Mouse (Mus musculus): ENCODE results near the gene Rpl18.

Rpl18 gene

DNA sequence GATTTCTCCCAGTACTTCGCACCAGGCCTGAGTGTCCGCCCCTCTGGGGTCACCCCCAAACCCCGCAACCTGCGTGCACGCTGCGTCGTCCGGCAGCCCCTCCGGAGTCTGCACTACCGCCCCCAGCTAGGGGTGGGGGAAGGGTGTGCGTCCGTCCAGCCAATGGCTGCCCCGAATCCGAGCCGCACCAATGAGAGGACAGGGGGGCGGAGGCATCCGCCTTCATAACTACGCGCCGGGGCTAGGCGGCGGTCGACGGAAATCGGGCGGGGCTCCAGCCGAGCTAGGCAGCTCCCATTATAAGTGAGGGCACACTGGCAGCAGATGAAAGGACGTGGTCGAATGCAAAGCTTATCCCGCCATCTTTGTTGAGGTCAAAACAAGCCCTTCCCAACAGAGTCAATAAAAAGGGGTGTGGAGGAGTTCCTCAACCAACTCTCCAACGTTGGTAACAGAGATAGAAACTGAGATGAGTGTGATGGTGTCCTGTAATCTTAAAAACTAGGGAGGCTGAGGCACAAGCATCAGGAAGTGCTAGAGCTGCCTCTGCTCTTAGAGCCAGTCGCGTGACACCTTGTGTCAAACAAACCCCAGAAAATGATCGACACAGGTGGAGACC lies at the start of gene Rpl18:
Rpl18 (plus strand) TSS at position 368 of the 619 bp plus-strand sequence.
- in situ Hi-C loops (cut with MseI, MboI), result no loop called here

DNA sequence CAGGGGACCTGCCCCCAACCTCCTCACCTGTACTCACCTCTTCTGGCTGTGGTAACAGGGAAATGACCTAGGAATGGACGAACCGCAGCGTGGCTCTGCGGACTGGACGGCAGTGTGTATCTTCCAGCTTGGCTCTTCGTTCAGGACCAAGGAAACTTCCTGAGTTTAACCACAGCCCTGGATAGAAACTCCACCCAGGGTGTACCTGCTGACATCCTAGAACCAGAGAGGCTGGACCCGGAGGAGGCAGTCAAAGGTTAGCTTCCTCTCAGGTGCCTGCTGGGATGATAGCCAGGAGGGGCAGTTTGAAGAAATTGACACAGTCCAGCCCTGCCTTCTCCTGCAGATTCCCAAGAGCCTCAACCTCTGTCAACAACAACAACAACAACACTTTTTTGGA lies 49.1 kb upstream of the Rpl18 start, which contains the start of gene Fut2:
Fut2 (minus strand) TSS at position 234 of the 400 bp plus-strand sequence.
- in situ Hi-C loops (cut with MseI, MboI), result loop anchor here in 1 of 2 experiments (5.0 kb wide), 1 partner anchor 64 kb away; no protein-coding TSS in a partner anchor

DNA sequence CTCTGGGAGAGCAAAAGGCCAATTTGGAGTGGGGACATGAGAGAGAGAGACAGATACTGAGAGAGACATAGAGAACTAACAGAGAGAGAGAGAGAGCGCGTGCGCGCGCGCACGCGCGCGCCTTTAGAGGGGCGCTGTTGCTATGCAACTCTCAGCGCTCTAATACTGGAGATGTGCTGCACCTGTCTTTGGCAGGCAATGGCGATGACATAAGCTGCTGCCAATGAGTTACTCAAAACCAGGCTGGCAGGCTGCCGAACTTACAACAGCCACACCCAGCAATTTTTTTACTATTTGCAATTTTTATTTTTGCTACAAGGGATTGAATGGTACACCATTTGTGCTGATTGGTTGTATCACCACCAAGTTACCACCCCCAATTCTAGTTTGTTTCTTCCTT lies 47.5 kb upstream of the Rpl18 start:
- in situ Hi-C loops (cut with MseI, MboI), result loop anchor here in 1 of 2 experiments (5.0 kb wide), 1 partner anchor 65 kb away; no protein-coding TSS in a partner anchor

DNA sequence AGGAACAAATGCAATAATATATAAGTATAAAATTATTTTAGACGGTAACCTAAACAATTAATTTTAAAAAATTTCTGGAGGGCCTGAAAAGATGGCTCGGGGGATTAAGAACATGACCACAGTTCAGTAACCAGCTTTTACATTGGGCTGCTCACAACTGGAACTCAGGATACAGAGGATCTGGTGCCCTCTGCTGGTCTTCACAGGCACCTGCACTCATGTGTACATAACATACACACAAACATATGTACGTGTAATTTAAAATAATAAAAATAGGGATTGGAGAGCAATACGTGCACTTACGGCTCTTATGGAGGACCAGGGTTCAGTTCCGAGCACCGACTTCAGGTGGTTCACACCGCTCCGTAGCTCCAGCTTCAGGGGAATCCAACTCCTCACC lies 46.3 kb upstream of the Rpl18 start:
- in situ Hi-C loops (cut with MseI, MboI), result loop anchor here in 1 of 2 experiments (5.0 kb wide), 1 partner anchor 67 kb away; no protein-coding TSS in a partner anchor

DNA sequence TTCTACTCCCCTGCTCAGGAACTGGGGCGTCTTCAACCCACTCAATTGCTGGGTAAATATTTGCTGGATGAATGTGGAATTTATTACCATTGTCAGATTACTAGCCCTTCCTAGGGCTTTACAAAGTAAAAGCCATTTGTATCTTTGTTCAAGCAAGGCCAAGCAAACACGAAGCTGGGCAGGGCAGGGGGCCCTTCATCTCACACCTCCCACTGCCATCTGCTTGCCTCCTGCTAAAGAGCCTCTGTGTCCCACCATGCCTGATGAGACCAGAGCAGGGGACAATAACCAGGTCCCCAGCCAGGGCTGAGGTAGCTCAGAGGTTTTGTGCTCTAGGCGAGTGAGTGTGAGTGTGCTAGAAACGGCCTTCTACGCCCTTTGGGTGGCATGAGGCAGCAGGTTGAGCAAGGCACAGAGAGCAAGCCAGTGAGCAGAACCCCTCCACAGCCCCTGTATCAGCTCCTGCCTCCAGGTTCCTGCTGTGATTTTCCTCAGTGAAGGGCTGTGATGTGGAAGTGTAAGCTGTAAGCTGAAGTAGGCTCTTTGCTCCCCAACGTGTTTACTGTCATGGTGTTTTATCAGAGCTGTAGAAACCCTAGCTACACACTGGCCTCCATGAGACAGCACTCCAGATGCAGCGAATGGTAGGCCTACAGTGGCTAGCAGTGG lies 37.5 kb upstream of the Rpl18 start:
- in situ Hi-C loops (cut with MseI, MboI), result no loop called here

DNA sequence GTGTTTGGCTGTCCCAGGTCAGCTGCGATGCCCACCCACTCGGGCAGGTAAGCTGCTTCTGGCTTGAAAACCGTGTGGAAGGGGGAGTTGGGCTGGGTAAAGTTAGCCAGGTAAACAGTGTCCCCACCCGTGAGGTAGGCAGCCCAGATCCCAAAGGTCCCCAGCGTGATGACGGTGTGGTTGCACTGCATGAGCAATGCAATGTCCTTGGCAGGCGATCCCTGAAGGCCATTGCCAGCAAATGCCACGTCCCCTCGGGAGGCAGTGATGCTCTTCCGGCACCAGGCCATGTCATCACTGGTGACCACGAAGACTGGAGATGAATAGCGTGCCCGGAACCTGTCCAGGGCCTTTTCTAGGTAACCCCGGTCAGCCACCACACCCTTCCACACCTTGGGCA lies 36.7 kb upstream of the Rpl18 start:
- in situ Hi-C loops (cut with MseI, MboI), result no loop called here

DNA sequence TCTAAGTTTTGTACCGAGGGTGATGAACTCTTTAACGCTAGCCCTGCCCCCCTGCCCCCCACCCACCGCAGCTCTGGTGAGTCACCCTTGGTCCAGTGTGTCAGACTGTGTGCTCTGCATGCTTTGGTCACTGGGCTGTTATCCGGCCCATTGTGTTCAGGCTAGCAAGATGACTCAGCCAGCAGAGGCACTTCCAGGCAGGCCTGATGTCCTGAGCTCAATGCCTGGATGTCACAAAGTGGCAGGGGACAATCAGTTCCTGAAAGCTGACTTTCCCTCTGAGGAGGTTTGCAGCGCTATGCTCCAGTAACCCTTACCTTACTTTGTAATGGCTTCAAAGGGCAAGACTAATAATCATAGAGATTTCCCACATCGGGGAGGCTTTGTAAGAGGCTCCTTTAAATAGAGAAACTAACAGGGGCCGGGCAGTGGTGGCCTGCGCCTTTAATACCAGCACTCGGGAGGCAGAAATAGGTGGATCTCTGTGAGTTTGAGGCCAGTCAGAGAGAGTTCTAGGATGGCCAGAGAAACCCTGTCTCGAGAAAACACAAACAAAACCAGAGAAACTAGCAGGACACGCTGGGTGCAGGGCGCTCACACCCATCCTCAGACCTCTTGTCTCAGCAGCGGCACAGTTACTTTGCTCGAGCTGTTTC lies 35.2 kb upstream of the Rpl18 start:
- in situ Hi-C loops (cut with MseI, MboI), result no loop called here

DNA sequence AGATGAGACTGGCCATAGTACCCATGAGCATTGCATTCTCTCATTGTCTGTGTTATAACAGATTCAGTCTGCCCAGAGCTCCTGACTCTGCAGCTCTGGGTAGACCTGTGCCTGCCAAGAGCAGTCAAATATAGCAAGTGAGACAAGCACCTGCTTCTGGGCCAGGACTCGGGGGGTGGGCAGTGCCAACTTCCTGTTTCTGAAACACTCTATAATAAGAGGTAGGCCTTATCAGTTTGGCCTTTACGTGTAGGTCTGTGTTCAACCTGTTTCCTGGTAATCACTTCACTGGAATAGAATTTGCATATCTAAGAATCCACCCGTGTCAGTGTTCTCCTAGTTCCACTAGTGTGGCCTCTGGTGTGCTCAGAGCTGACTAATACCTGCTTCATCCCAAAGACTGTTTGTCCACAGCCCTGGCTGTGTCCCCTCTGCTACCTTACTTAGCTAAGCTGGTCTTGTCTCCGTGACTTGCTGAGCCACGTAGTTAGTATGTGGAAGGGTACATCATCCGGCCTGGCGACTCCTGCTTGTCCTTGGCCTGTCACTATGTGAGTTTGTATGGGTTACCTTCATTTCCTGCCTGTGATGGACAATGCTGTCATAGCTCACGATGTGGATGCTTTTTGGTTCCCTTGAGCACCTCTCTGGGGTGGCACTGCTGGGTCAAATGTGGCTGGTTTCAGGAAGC lies 34.1 kb upstream of the Rpl18 start:
- in situ Hi-C loops (cut with MseI, MboI), result no loop called here

DNA sequence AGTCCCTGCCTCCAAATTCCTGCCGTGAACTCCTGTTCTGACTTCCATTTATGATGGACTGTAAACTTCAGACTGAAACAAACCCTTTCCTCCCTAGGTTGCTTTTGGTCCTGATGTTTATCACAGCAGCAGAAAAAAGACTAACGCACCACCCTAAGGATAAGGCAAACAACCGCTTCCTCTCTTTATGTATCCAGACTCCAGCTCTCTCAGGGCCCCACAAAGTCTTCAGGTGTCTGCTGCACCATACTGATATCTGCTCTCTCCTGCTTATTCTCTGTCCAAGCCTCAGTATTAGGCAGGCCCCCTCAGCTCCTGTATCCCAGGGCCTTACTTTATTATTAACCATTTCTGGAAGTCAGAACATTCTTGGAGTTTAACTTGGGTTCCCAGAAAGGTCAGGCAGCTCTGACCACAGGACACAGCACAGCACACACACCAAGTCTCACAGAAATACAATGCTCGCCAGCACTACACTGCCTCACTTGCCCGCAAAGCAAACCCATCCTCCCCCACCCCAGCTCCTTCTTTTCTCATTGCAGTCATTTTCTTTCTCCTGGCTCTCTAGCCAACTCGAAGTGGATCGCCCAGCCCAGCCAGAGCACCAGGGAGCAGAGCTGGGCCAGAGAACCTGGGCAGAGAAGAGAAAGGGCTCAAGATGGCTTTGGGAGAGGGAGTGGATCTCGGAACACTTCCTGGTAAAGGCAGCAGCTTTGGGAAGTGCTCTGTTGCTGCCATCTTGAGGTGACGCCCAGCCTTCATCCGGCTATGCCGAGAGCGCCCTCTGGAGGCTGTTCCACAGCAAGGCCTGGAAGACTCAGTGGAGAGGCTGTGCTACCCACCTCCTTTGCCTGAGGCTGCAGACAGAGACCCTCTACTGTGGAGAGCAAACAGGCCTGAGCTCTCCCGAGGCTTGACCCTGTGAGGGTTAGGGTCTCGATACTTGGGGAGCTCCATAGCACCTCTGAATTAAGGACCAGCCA lies 32.8 kb upstream of the Rpl18 start:
- in situ Hi-C loops (cut with MseI, MboI), result no loop called here

DNA sequence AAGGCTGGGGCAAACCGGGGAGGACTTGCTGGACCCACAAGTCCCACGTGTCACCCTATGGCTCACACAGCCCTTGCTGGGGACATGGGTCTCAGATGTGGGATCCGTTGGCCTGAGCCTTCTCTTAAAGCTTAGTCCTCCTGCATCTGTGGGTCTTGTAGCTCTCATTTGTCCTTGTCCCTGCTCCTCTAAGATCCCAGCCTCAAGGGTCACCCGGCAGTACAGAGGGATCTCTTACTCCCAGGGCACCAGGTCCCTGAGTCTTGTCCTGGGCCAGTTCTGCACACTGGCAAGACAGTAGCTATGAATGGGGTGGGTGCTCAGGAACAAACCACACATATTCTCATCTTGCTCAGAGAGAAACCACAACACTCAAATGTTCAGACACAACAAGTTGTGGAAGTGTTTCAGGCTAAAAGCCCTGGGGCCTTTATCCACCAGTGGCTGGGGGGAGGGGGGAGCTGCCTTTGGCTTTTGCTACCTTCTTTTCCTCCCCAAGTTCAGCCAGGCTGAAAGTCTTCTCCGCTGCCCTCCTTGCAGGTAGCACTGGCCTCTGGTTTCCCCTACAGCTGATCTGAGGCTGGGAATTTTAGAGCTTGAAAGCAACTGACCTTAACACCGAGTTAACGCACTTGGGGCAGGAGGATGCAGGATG lies 31.7 kb upstream of the Rpl18 start, which contains the start of gene Ntn5:
Ntn5 (plus strand) TSS at position 627 of the 655 bp plus-strand sequence.
- in situ Hi-C loops (cut with MseI, MboI), result no loop called here

DNA sequence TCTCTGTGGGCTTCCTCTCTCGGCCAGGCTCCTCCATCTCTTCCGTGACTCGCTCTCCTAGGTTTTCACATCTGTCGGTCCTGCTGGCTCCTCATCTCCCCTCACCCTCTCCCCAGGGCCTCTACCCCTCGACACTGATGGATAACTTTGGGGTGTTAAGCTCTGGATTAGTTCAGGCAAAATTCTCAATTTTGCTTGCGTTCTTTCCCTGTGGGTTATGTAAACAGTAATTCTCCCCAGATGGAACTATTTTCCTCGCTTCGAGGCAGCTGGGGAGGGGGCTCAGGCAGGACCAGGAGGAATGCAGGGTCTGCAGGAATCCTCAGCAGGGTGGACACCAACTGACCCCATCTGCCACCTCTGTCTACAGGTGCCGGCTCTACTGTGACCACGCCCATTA lies 29.4 kb upstream of the Rpl18 start:
- in situ Hi-C loops (cut with MseI, MboI), result no loop called here

DNA sequence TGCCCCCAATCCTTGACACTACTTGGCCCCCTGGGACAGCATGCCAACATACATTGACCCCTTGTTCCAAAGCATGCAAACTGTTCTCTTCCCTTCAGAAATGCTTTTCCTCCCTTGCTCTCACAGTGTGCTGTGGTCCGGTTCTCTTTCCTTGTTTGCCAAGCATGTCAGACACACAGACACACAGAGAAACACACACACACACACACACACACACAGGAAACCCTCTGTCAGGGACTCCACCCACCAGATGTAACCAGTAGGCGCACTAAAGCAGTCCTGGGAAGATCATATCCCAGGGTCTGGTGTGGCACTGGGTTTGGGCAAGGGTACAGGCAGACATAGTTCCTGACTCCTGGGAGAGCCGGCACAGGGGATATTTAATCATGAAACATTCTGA lies 28.4 kb upstream of the Rpl18 start:
- in situ Hi-C loops (cut with MseI, MboI), result no loop called here

DNA sequence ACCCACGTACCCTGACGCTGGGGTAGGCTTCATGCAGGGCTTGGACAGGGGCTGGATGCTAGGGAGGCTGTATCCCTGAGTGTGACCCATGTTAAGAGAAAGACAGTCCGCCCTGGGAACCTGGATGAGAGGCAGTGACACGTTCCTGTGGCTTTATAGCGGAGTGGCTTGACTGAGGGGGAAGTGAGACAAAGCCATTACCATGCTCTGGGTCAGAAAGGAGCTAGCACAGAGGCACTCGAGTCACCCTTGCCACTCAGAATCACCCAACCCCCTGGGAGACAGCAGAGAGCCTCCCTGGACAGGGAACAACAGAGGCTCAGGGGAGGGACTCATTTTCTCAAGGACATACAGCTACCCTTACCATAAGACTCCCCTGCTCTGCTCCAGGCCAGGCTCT lies 26.2 kb upstream of the Rpl18 start:
- in situ Hi-C loops (cut with MseI, MboI), result no loop called here

DNA sequence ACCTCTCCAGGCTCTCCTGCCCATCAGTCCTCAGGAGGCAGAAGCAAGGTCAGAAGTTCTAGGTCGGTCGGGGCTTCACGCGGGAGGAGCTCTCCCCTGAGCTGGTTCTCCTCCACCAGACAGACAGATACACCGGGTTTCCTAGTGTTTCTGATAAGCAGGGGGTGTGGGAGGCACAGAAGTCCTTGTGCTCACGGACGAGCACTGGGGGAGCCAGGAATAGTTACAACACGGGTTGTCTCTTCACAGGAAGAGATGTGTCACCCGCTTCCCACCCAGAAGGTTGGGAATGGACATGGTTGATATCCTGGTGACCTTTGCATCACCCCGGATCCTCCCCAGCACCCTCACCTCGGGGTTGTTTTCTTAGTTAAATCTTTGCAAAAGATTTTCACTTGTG lies 25.5 kb upstream of the Rpl18 start:
- in situ Hi-C loops (cut with MseI, MboI), result no loop called here

DNA sequence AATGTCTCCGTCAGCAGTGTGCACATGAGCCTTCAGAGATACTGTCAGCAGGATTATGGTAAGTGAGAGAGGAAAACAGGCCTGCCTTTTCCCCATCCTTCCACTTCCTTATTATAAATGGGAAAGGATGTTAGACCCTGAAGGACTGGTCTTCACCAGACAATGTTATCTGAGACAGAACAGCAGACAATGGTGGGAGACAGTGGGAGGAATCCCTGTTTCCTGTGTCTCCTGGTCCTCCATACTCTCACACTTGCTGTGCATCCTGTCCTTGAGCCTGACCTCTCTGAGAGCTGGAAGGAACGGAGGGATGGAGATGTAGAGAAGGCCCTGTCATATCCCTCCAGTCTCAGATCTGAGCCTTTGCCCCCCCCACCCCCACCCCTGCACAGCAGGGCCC lies 22.9 kb upstream of the Rpl18 start:
- in situ Hi-C loops (cut with MseI, MboI), result no loop called here

DNA sequence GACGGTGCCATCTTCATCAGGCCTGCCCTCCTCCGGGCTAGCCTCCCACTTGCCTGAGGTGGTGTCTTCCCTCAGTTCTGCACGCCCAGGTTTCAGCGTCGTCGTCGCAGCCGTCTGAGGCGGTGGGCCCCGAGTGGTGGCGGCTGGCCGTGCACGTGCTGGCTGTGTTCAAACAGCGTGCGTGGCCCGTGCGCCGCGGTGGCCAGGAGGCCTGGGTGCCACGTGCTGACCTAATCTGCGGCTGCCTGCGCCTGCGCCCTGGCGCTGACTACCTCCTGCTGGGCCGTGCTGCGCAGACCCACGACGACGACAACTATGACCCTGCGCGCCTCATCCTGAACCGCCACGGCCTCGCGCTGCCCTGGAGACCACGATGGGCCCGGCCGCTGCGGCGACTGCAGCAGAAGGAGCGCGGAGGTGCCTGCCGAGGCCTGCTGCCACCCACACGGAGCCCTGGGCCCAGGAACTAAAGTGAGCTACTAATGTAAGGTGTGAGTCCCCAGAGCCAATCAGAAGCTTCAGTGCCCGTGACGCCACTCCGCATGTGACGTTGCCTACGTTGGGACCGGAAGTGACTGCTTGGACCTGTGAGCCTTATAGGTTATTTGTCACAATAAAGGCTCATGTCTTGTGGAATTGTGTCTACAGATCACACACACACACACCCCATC lies 21.2 kb upstream of the Rpl18 start, which contains the start of gene Sec1:
Sec1 (minus strand) TSS at position 482 of the 671 bp plus-strand sequence.
- in situ Hi-C loops (cut with MseI, MboI), result no loop called here

DNA sequence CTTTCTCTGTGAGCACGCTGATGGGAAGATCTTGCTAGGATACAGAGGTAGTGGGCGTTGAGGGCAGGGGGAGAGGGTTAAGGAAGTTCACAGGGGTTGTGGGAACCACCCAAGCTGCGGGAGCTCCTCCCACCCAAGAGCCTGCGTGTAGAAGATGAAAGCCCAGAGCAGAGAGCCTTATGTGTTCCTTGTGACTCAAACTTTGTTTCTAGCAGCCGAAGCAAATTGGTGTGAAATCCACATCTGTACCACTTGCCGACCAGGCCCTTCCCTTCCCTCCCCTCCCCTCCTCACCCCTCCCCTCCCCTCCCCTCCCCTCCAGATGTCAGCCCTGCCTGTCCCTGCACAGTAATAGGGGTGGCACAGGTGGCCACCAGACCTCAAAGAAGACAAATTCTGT lies 20.2 kb upstream of the Rpl18 start:
- in situ Hi-C loops (cut with MseI, MboI), result no loop called here

DNA sequence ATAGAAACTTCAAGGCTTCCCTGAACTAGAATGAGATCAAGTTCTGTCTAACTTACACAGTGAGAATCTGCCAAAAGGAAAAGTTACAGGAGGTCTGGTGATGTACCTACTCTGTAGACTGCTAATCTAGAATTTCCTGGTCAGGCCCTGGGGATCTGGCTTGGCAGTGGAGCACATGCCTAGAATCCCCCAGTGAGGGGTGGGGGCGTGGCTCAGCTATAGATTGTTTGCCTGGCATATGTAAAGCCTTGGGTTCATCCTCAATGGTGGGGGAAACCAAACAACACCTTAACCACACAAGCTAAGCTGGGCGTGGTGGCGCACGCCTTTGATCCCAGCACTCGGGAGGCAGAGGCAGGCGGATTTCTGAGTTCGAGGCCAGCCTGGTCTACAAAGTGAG lies 17.4 kb upstream of the Rpl18 start:
- in situ Hi-C loops (cut with MseI, MboI), result no loop called here

DNA sequence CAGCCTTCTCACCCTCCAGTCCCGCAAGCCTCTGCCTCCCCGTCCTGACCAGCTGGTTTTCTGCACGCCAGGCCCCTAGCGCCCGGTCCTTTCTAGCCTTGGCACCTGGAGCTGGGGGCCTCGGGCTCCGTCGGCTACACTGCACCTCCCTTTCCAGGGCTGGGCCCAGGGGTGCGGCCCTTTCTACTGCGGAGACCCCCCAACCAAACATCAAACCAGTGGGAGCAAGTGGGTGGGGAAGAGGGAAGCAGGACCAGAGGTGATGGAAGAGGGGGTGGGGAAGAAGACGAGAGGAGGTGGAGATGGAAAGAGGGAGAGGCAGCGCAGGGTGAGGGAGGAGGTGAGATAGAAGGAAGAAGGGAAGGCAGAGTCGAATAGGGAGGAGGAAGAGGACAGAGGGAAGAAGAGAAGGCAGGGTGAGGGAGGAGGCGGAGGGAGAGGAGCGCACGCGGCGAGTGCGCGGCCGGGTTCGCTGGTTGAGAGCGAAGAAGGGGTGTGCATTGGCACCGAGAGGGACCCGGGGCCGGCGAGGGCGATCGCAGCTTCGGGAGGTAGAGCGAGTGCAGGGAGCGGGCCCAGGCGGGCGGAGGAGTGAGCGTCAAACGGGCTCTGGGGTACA lies 15.6 kb upstream of the Rpl18 start, which contains the start of gene Car11:
Car11 (plus strand) TSS at position 321 of the 619 bp plus-strand sequence.
- in situ Hi-C loops (cut with MseI, MboI), result no loop called here
